Mouse (Mus musculus): ENCODE results near the gene Fam240a.

- TF ChIP-seq CTCF (conservative IDR thresholded peaks at IDR 0.05; ENCODE audit: insufficient read depth, insufficient read length, low read depth, low read length) = no peak
- TF ChIP-seq POLR2A (IDR thresholded peaks at IDR 0.05; ENCODE audit: low read depth, low read length) = no peak
These were observed 39.3 kb downstream of the Fam240a start for GRCm38 (mm10) chr9:110877353-110877752.

Data from kidney, adult 2 months (tissue).